Mouse (Mus musculus) hindbrain, embryonic 16.5 days (tissue): ENCODE results near the gene H1f0. TPM values are rescaled to one million over a fixed set of nuclear protein-coding genes. Genes with fewer than 3 reads are reported as not detected.

ENCODE experiments used
- ATAC-seq: fragments of 200-750 bp; cut with Nextera tagmentation; 2 replicates; pipeline ENCODE4 v1.8.0; 2017; ENCODE audit warnings: moderate TSS enrichment, moderate library complexity
- H3K27ac ChIP-seq: fragments of 300-500 bp; sonication (generic); 2 replicates; pipeline ENCODE4 v1.5.1; 2014; ENCODE audit warnings: low read depth, mild to moderate bottlenecking, control low read depth, low read length, moderate library complexity
- H3K27me3 ChIP-seq: fragments of 300-500 bp; sonication (generic); replicated peaks from 2 replicates; pipeline ENCODE4 v1.6.1; 2014; ENCODE audit warnings: low read length; ENCODE audit not compliant: control insufficient read depth, insufficient read depth
- H3K36me3 ChIP-seq: fragments of 300-500 bp; sonication (generic); 2 replicates; pipeline ENCODE4 v1.6.1; 2014; ENCODE audit warnings: mild to moderate bottlenecking, low read length, moderate library complexity, mixed read lengths; ENCODE audit not compliant: control insufficient read depth, insufficient read depth
- H3K4me1 ChIP-seq: fragments of 300-500 bp; sonication (generic); 2 replicates; pipeline ENCODE4 v1.6.1; 2014; ENCODE audit warnings: low read depth, low read length; ENCODE audit not compliant: control insufficient read depth, insufficient read depth
- H3K4me2 ChIP-seq: fragments of 300-500 bp; sonication (generic); 2 replicates; pipeline ENCODE4 v1.6.1; 2014; ENCODE audit warnings: mild to moderate bottlenecking, low read length, control low read depth, moderate library complexity
- H3K4me3 ChIP-seq: fragments of 300-500 bp; sonication (generic); 2 replicates; pipeline ENCODE4 v1.5.1; 2014; ENCODE audit warnings: mild to moderate bottlenecking, low read length, control low read depth, moderate library complexity
- H3K9ac ChIP-seq: fragments of 300-500 bp; sonication (generic); 2 replicates; pipeline ENCODE4 v1.6.1; 2014; ENCODE audit warnings: low read depth, mild to moderate bottlenecking, control low read depth, low read length, moderate library complexity
- H3K9me3 ChIP-seq: fragments of 300-500 bp; sonication (generic); 2 replicates; pipeline ENCODE4 v1.6.1; 2014; ENCODE audit warnings: mild to moderate bottlenecking, low read length, moderate library complexity; ENCODE audit not compliant: control insufficient read depth
- WGBS: fragments of 180-500 bp; shearing (Covaris S2); extraction: QIAGEN DNeasy Blood & Tissue Kit; methylation state at CpG from one replicate; pipeline ENCODE4 v1.1.7; 2014; 5-methylcytosine and 5-hydroxymethylcytosine counted together
- polyA plus RNA-seq: library from polyadenylated mRNA; unstranded; fragments of >200 nt; fragmentation: Nextera tagmentation; extraction: Ambion mirVana; gene quantifications from 2 replicates; pipeline ENCODE4 v1.2.1, GENCODE M21; 2015

Gene H1f0
- polyA plus RNA-seq, 1 experiment from 2014 or later, result 200 TPM

GRCm38 (mm10) chr15:78989152-78990092 is 38.8 kb upstream of the H1f0 start:
- H3K4me1 ChIP-seq, result peaks cover 11% of the 10 kb centered on the region
- ATAC-seq, result no peak
- peaks cover 36% of the 10 kb centered on the region for H3K36me3 ChIP-seq
- no peak overlapping the region for H3K27ac ChIP-seq
- WGBS, result 89% methylated on average over 14 of the region's 14 CpGs
- H3K9ac ChIP-seq, result no peak overlapping the region
- H3K4me2 ChIP-seq, result no peak overlapping the region
- H3K27me3 ChIP-seq, result no peaks in the 10 kb centered on the region
- H3K9me3 ChIP-seq, result no peaks in the 10 kb centered on the region
- no peak overlapping the region for H3K4me3 ChIP-seq

GRCm38 (mm10) chr15:78990093-78990463 is 38.2 kb upstream of the H1f0 start:
- 94% methylated on average over 9 of the region's 9 CpGs for WGBS
- H3K4me1 ChIP-seq, result peaks cover 11% of the 10 kb centered on the region
- H3K27me3 ChIP-seq, result no peaks in the 10 kb centered on the region
- peaks cover 38% of the 10 kb centered on the region for H3K36me3 ChIP-seq
- no peaks in the 10 kb centered on the region for H3K9me3 ChIP-seq
- H3K4me2 ChIP-seq, result no peak overlapping the region
- no peak for ATAC-seq
- H3K4me3 ChIP-seq, result no peak overlapping the region
- H3K27ac ChIP-seq, result no peak overlapping the region
- H3K9ac ChIP-seq, result no peak overlapping the region

GRCm38 (mm10) chr15:78990970-78991525 is 37.2 kb upstream of the H1f0 start:
- H3K4me2 ChIP-seq, result no peak overlapping the region
- WGBS, result 95% methylated on average over 25 of the region's 25 CpGs
- peaks cover 11% of the 10 kb centered on the region for H3K4me1 ChIP-seq
- H3K36me3 ChIP-seq, result peaks cover 41% of the 10 kb centered on the region
- no peaks in the 10 kb centered on the region for H3K27me3 ChIP-seq
- no peaks in the 10 kb centered on the region for H3K9me3 ChIP-seq
- no peak overlapping the region for H3K9ac ChIP-seq
- no peak overlapping the region for H3K4me3 ChIP-seq
- no peak overlapping the region for H3K27ac ChIP-seq
- no peak for ATAC-seq

GRCm38 (mm10) chr15:78992235-78992634 is 36.0 kb upstream of the H1f0 start:
- H3K27me3 ChIP-seq, result no peaks in the 10 kb centered on the region
- H3K4me1 ChIP-seq, result peaks cover 11% of the 10 kb centered on the region
- H3K36me3 ChIP-seq, result peaks cover 41% of the 10 kb centered on the region
- no peak overlapping the region for H3K4me2 ChIP-seq
- no peak overlapping the region for H3K9ac ChIP-seq
- WGBS, result 90% methylated on average over 7 of the region's 7 CpGs
- H3K27ac ChIP-seq, result no peak overlapping the region
- ATAC-seq, result no peak
- no peaks in the 10 kb centered on the region for H3K9me3 ChIP-seq
- H3K4me3 ChIP-seq, result no peak overlapping the region

GRCm38 (mm10) chr15:78992925-78993324 is 35.3 kb upstream of the H1f0 start:
- H3K4me1 ChIP-seq, result peaks cover 5% of the 10 kb centered on the region
- H3K4me3 ChIP-seq, result no peak overlapping the region
- H3K9ac ChIP-seq, result no peak overlapping the region
- ATAC-seq, result no peak
- H3K36me3 ChIP-seq, result peaks cover 41% of the 10 kb centered on the region
- no peak overlapping the region for H3K4me2 ChIP-seq
- WGBS, result 97% methylated on average over 24 of the region's 24 CpGs
- H3K27ac ChIP-seq, result no peak overlapping the region
- H3K9me3 ChIP-seq, result no peaks in the 10 kb centered on the region
- H3K27me3 ChIP-seq, result no peaks in the 10 kb centered on the region

- H3K36me3 ChIP-seq, result peaks cover 42% of the 10 kb centered on the region
Measured at GRCm38 (mm10) chr15:78995916-78996315, 32.3 kb upstream of the H1f0 start.

GRCm38 (mm10) chr15:78996663-78997062 is 31.6 kb upstream of the H1f0 start:
- H3K9me3 ChIP-seq, result no peaks in the 10 kb centered on the region
- H3K4me3 ChIP-seq, result no peak overlapping the region
- no peaks in the 10 kb centered on the region for H3K4me1 ChIP-seq
- 76% methylated on average over 3 of the region's 3 CpGs for WGBS
- peaks cover 40% of the 10 kb centered on the region for H3K36me3 ChIP-seq
- no peak overlapping the region for H3K4me2 ChIP-seq
- H3K27ac ChIP-seq, result no peak overlapping the region
- H3K27me3 ChIP-seq, result no peaks in the 10 kb centered on the region
- no peak overlapping the region for H3K9ac ChIP-seq
- ATAC-seq, result no peak

More at GRCm38 (mm10) chr15:78995916-78996315, 32.3 kb upstream of the H1f0 start:
- H3K27me3 ChIP-seq, result no peaks in the 10 kb centered on the region
- H3K9ac ChIP-seq, result no peak overlapping the region
- no peaks in the 10 kb centered on the region for H3K4me1 ChIP-seq
- no peak overlapping the region for H3K4me3 ChIP-seq
- no peak overlapping the region for H3K4me2 ChIP-seq
- H3K27ac ChIP-seq, result no peak overlapping the region
- no peak for ATAC-seq
- H3K9me3 ChIP-seq, result no peaks in the 10 kb centered on the region
- WGBS, result 86% methylated on average over 4 of the region's 4 CpGs

- 69% methylated on average over 8 of the region's 8 CpGs for WGBS
- no peaks in the 10 kb centered on the region for H3K9me3 ChIP-seq
- H3K4me1 ChIP-seq, result no peaks in the 10 kb centered on the region
- no peak overlapping the region for H3K4me2 ChIP-seq
- no peak for ATAC-seq
- H3K36me3 ChIP-seq, result peaks cover 26% of the 10 kb centered on the region
- no peak overlapping the region for H3K4me3 ChIP-seq
- H3K9ac ChIP-seq, result no peak overlapping the region
- no peak overlapping the region for H3K27ac ChIP-seq
- no peaks in the 10 kb centered on the region for H3K27me3 ChIP-seq
Measured at GRCm38 (mm10) chr15:78998348-78998747, 29.9 kb upstream of the H1f0 start.

- WGBS, result 87% methylated on average over 11 of the region's 11 CpGs
- Histone ChIP-seq H3K27me3 (no peaks in the 10 kb centered on the region), H3K9me3 (no peaks in the 10 kb centered on the region), H3K9ac (no peak overlapping the region; the same call in 1 of the 2 replicates), H3K4me3 (no peak overlapping the region), H3K4me2 (no peak overlapping the region), H3K27ac (no peak overlapping the region), H3K4me1 (no peaks in the 10 kb centered on the region), H3K36me3 (peaks cover 25% of the 10 kb centered on the region)
- no peak for ATAC-seq
Measured at GRCm38 (mm10) chr15:78999586-78999985, 28.7 kb upstream of the H1f0 start.
